Mouse (Mus musculus) hindbrain, embryonic 15.5 days (tissue): ENCODE measurements around the gene Ap1m2. TPM values are rescaled to one million over a fixed set of nuclear protein-coding genes. Genes with fewer than 3 reads are reported as not detected.

Source experiments
- ATAC-seq: fragments of 200-750 bp; cut with Nextera tagmentation; 2 replicates; pipeline ENCODE4 v1.8.0; 2017; ENCODE audit warnings: low read depth, moderate number of reproducible peaks, moderate TSS enrichment; ENCODE audit not compliant: low FRiP score
- H3K27ac ChIP-seq: fragments of 300-500 bp; sonication (generic); replicated peaks from 2 replicates; pipeline ENCODE4 v1.5.1; 2015; ENCODE audit warnings: mild to moderate bottlenecking, inconsistent platforms
- H3K27me3 ChIP-seq: fragments of 300-500 bp; sonication (generic); 2 replicates; pipeline ENCODE4 v1.6.1; 2015; ENCODE audit warnings: control low read depth, inconsistent platforms
- H3K36me3 ChIP-seq: fragments of 300-500 bp; sonication (generic); 2 replicates; pipeline ENCODE4 v1.6.1; 2015; ENCODE audit warnings: control low read depth, inconsistent platforms
- H3K4me1 ChIP-seq: fragments of 300-500 bp; sonication (generic); replicated peaks from 2 replicates; pipeline ENCODE4 v1.6.1; 2015; ENCODE audit warnings: control low read depth, inconsistent platforms
- H3K4me2 ChIP-seq: fragments of 300-500 bp; sonication (generic); 2 replicates; pipeline ENCODE4 v1.6.1; 2015; ENCODE audit warnings: moderate library complexity, mild to moderate bottlenecking, inconsistent platforms
- H3K4me3 ChIP-seq: fragments of 300-500 bp; sonication (generic); 2 replicates; pipeline ENCODE4 v1.5.1; 2015; ENCODE audit warnings: mild to moderate bottlenecking, inconsistent platforms
- H3K9ac ChIP-seq: fragments of 300-500 bp; sonication (generic); 2 replicates; pipeline ENCODE4 v1.6.1; 2015; ENCODE audit warnings: inconsistent platforms
- H3K9me3 ChIP-seq: fragments of 300-500 bp; sonication (generic); 2 replicates; pipeline ENCODE4 v1.6.1; 2016; ENCODE audit warnings: control low read depth, inconsistent platforms
- WGBS: fragments of 180-500 bp; shearing (Covaris S2); methylation state at CpG from one replicate; pipeline ENCODE4 v1.1.7; 2015; 5-methylcytosine and 5-hydroxymethylcytosine counted together
- polyA plus RNA-seq: library from polyadenylated mRNA; unstranded; fragments of >200 nt; fragmentation: Nextera tagmentation; extraction: Ambion mirVana; gene quantifications from 2 replicates; pipeline ENCODE4 v1.2.1, GENCODE M21; 2015

Ap1m2 gene
- polyA plus RNA-seq, 1 experiment from 2014 or later = 3.1 TPM

GRCm38 (mm10) chr9:21248326-21248725, 63.8 kb downstream of the Ap1m2 start, which contains the start of gene S1pr5:
Gene S1pr5, minus strand, starts transcription at chr9:21248443.
- Histone ChIP-seq H3K27ac (no peak within 1 kb of the TSS), H3K27me3 (peaks cover 74% of the 10 kb centered on the region), H3K4me2 (peak within 1 kb of the TSS; percentile 30), H3K4me3 (peak within 1 kb of the TSS; percentile 19), H3K9ac (no peak within 1 kb of the TSS), H3K4me1 (peaks cover 27% of the 10 kb centered on the region), H3K36me3 (no peaks in the 10 kb centered on the region), H3K9me3 (no peaks in the 10 kb centered on the region)
- ATAC-seq = no peak
- WGBS = under 1% methylated on average over 30 of the region's 30 CpGs

GRCm38 (mm10) chr9:21246342-21246741, 65.8 kb downstream of the Ap1m2 start:
- no peak for ATAC-seq

GRCm38 (mm10) chr9:21245113-21245487, 67.0 kb downstream of the Ap1m2 start:
- H3K4me2 ChIP-seq = peak overlapping the region; percentile 81
- H3K27me3 ChIP-seq = peaks cover 72% of the 10 kb centered on the region
- H3K4me3 ChIP-seq = peak overlapping the region; percentile 47
- no peaks in the 10 kb centered on the region for H3K36me3 ChIP-seq
- 2% methylated on average over 16 of the region's 16 CpGs for WGBS
- H3K9me3 ChIP-seq = no peaks in the 10 kb centered on the region
- H3K27ac ChIP-seq = peak overlapping the region; percentile 58
- peaks cover 29% of the 10 kb centered on the region for H3K4me1 ChIP-seq
- ATAC-seq = no peak
- peak overlapping the region; percentile 49 for H3K9ac ChIP-seq

More at GRCm38 (mm10) chr9:21246342-21246741, 65.8 kb downstream of the Ap1m2 start:
- WGBS = 76% methylated on average over 1 of the region's 1 CpGs
- no peak overlapping the region for H3K4me3 ChIP-seq
- no peaks in the 10 kb centered on the region for H3K9me3 ChIP-seq
- H3K36me3 ChIP-seq = no peaks in the 10 kb centered on the region
- no peak overlapping the region for H3K27ac ChIP-seq
- peaks cover 29% of the 10 kb centered on the region for H3K4me1 ChIP-seq
- no peak overlapping the region for H3K9ac ChIP-seq
- H3K27me3 ChIP-seq = peaks cover 82% of the 10 kb centered on the region
- no peak overlapping the region for H3K4me2 ChIP-seq

GRCm38 (mm10) chr9:21244428-21245112, 67.6 kb downstream of the Ap1m2 start:
- peaks cover 67% of the 10 kb centered on the region for H3K27me3 ChIP-seq
- peak overlapping the region; percentile 47 for H3K4me3 ChIP-seq
- peak overlapping the region; percentile 49 for H3K9ac ChIP-seq
- H3K9me3 ChIP-seq = no peaks in the 10 kb centered on the region
- peak overlapping the region; percentile 58 for H3K27ac ChIP-seq
- peak overlapping the region; percentile 81 for H3K4me2 ChIP-seq
- ATAC-seq = peak; percentile 66
- WGBS = under 1% methylated on average over 72 of the region's 72 CpGs
- H3K36me3 ChIP-seq = no peaks in the 10 kb centered on the region
- H3K4me1 ChIP-seq = peaks cover 31% of the 10 kb centered on the region

Other genes with a start within 250 kb of the Ap1m2 start
- gene Zglp1, start 245.2 kb downstream of the Ap1m2 start, polyA plus RNA-seq = 0.58 and 3.0 TPM in 2 replicates
- gene Gm49373, start 239.2 kb downstream of the Ap1m2 start, polyA plus RNA-seq = 1.7 and 2.8 TPM in 2 replicates
- gene Fdx1l, start 238.7 kb downstream of the Ap1m2 start, polyA plus RNA-seq = 71.0 and 74.1 TPM in 2 replicates
- 1.3 and 3.1 TPM in 2 replicates for gene Gm38431, start 220.3 kb downstream of the Ap1m2 start, polyA plus RNA-seq
- 31.7 and 37.8 TPM in 2 replicates for gene Raver1, start 220.3 kb downstream of the Ap1m2 start, polyA plus RNA-seq
- gene Tyk2, start 181.1 kb downstream of the Ap1m2 start, polyA plus RNA-seq = 11.3 and 11.7 TPM in 2 replicates
- gene Cdc37, start 162.4 kb downstream of the Ap1m2 start, polyA plus RNA-seq = 211 TPM in 2 replicates
- gene Pde4a, start 146.6 kb downstream of the Ap1m2 start, polyA plus RNA-seq = 36.5 and 41.0 TPM in 2 replicates
- 66.7 and 68.2 TPM in 2 replicates for gene Keap1, start 73.0 kb downstream of the Ap1m2 start, polyA plus RNA-seq
- gene S1pr5, start 63.9 kb downstream of the Ap1m2 start, polyA plus RNA-seq = 4.1 and 4.6 TPM in 2 replicates
- 47.6 and 53.7 TPM in 2 replicates for gene Atg4d, start 47.0 kb downstream of the Ap1m2 start, polyA plus RNA-seq
- 14.9 and 15.7 TPM in 2 replicates for gene Kri1, start 24.4 kb downstream of the Ap1m2 start, polyA plus RNA-seq
- gene Cdkn2d, start 20.9 kb downstream of the Ap1m2 start, polyA plus RNA-seq = 108 and 111 TPM in 2 replicates
- gene Slc44a2, start 8.4 kb upstream of the Ap1m2 start, polyA plus RNA-seq = 64.5 and 73.4 TPM in 2 replicates
- 209 and 215 TPM in 2 replicates for gene Ilf3, start 55.5 kb upstream of the Ap1m2 start, polyA plus RNA-seq
- gene Qtrt1, start 99.5 kb upstream of the Ap1m2 start, polyA plus RNA-seq = 53.2 and 55.8 TPM in 2 replicates
- gene Dnm2, start 112.6 kb upstream of the Ap1m2 start, polyA plus RNA-seq = 65.0 and 73.1 TPM in 2 replicates
- 58.7 and 62.9 TPM in 2 replicates for gene Tmed1, start 197.9 kb upstream of the Ap1m2 start, polyA plus RNA-seq
- 2.5 and 3.1 TPM in 2 replicates for gene AB124611, start 213.8 kb upstream of the Ap1m2 start, polyA plus RNA-seq
- 42.6 and 46.1 TPM in 2 replicates for gene Carm1, start 234.6 kb upstream of the Ap1m2 start, polyA plus RNA-seq